ENCODE assay signal across 17 mouse cellular contexts in genomic region chr2:126795708-126796107, GRCm38 (mm10). TPM values are rescaled to one million over a fixed set of nuclear protein-coding genes. Genes with fewer than 3 reads are reported as not detected.
DNase-seq lines count a peak whose midpoint lies in the region; TF ChIP-seq lines count a peak whose summit lies in the region.
"Had no signal": no experiment of that assay in that cellular context is flagged by ENCODE, and none has a peak within 500 bp of the region (broad histone marks: within the 10 kb centered on the region; RNA-seq: fewer than 3 reads in every experiment).

No protein-coding gene starts in this region.

- H3K27ac ChIP-seq in cerebellum, adult 2 months (ENCODE audit: insufficient read depth, low read length), result no peak overlapping the region
- H3K27ac ChIP-seq in layer of hippocampus, adult 2 months, result no peak overlapping the region
- H3K27ac ChIP-seq: heart, embryonic 13.5 days; hindbrain, embryonic 12.5 days had no signal

- 86% methylated on average over 3 of the region's 3 CpGs for WGBS in cerebellum, adult 2 months

- no peak for DNase-seq in cerebellum, adult 2 months
- no peak for DNase-seq in cerebellum, adult 9-10 months
- DNase-seq in layer of hippocampus, adult 2 months (ENCODE audit: low spot score in 2 of 2), result no peak
- DNase-seq in layer of hippocampus, postnatal 25 days (ENCODE audit: extremely low spot score in 1 of 2, low spot score in 1 of 2), result no peak
- DNase-seq in 3T3-L1 (ENCODE audit: low read depth, low spot score) (peak; percentile 35), R1 (ENCODE audit: low read depth, low spot score) (peak; percentile 51)
- DNase-seq in B cell, adult 2 months, result no peak
- no peak for DNase-seq in layer of hippocampus, adult 9-10 months (ENCODE audit: low spot score)
- DNase-seq: adrenal gland, postnatal 10 days; gastrocnemius, postnatal 14 days; kidney, adult 9 months; layer of hippocampus, adult 9-11 months; left cerebral cortex, postnatal 4 days had no signal

- TF ChIP-seq CTCF in cerebellum, adult 2 months (IDR thresholded peaks at IDR 0.05; ENCODE audit: borderline replicate concordance, insufficient read depth, low read depth, low read length), result peak; percentile 18; the same call in 1 of the 2 replicates
- peak; percentile 63 for TF ChIP-seq CTCF in layer of hippocampus, adult 2 months (conservative IDR thresholded peaks at IDR 0.05)

- H3K4me1 ChIP-seq in cerebellum, adult 2 months (ENCODE audit: control insufficient read depth, insufficient read depth, low read length), result no peaks in the 10 kb centered on the region
- H3K4me1 ChIP-seq: heart, embryonic 13.5 days; hindbrain, embryonic 12.5 days had no signal

- no peak overlapping the region for H3K4me3 ChIP-seq in cerebellum, adult 2 months (replicated peaks; ENCODE audit: insufficient read depth, low read depth, low read length)
- no peak overlapping the region for H3K4me3 ChIP-seq in layer of hippocampus, adult 2 months
- H3K4me3 ChIP-seq: heart, embryonic 13.5 days; hindbrain, embryonic 12.5 days; megakaryocyte, embryonic 14.5 days; myocyte had no signal

- TF ChIP-seq POLR2A in cerebellum, adult 2 months (IDR thresholded peaks at IDR 0.05; ENCODE audit: borderline replicate concordance, insufficient read depth, low read length), result no peak

- H3K27me3 ChIP-seq in cerebellum, adult 2 months (ENCODE audit: control insufficient read depth, insufficient read depth, low read length), result no peaks in the 10 kb centered on the region
- H3K27me3 ChIP-seq: heart, embryonic 13.5 days; hindbrain, embryonic 12.5 days; megakaryocyte, embryonic 14.5 days had no signal

RNA-seq across cellular contexts. Expression of gene Usp50, which starts 12.4 kb away (rescaled TPM):
- 1.9 and 2.5 TPM in 2 replicates for polyA plus RNA-seq in cerebellum, adult 2 months (2012; rRNA removed)
- total RNA-seq in layer of hippocampus, adult 2 months (2021), result 1 to 10 TPM; 3.0 to 3.3 TPM
- total RNA-seq in layer of hippocampus, postnatal 25 days (2021), result 1 to 10 TPM; 1.9 to 2.9 TPM
- total RNA-seq: adrenal gland, postnatal 10 days; left cerebral cortex, postnatal 4 days had no signal

Comparison
In these comparisons a context has a peak if more than half of its experiments do, and no peak if none do; other contexts are left out.
1. DNase-seq: peak in 3T3-L1 (single experiment) and R1 (single experiment); none in cerebellum, adult 2 months (0 of 2), cerebellum, adult 9-10 months (single experiment), layer of hippocampus, adult 2 months (0 of 2), layer of hippocampus, postnatal 25 days (0 of 2), B cell, adult 2 months (0 of 2) and layer of hippocampus, adult 9-10 months (single experiment).